Mouse (Mus musculus) CD8-positive naive resting alpha-beta T cell, adult 2 months (primary cell): ENCODE data around the gene Lhpp.
"Not testable (repeated sequence)": the region's sequence is repeated elsewhere in the genome, so short reads cannot be mapped to it uniquely, and the experiment has no call there.

ENCODE experiments used
- DNase-seq, 2 experiments: peaks; one replicate each; pipeline ENCODE4 v3.0.0; 2022; ENCODE audit warnings: low read depth in 2 of 2, low spot score in 2 of 2

Gene Lhpp

DNA sequence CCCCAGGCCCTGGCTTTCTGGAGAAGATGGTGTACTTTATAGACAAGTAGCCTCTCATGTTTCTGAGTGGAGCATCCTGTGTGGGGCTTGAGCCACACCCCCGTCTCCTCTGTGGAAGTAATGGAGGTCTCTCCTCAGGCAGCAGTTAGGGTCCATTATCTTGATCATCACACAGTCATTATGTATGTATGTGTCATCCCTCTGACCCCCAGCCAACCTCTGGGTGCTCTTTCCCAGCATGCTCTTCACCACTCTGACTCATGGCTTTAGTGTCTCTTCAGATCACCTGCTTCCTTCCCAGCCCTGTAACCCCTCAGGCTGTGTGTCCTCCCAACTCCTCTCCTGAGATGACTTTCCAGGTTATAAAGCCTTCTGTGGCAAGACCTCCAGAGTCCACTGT is 31.2 kb downstream of the Lhpp start:
- DNase-seq: no peak

GRCm38 (mm10) chr7:132644605-132645279 is 34.3 kb downstream of the Lhpp start:
- DNase-seq: no peak

DNA sequence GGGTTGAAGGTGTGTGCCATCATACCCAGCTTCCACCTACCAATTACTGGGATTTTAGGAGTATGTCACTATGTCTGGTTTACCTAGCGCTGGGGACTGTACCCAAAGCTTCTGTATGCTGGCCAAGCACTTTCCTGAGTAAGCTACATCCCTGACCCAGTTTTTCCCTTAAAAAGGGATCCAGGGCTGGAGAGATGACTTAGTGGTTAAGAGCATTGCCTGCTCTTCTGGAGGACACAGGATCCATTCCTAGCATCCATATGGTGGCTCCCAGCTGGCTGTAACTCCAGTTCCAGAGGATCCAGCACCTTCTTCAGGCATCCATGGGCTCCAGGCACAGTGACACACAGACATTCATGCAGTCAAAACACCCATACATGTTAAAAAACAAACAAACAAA is 36.1 kb downstream of the Lhpp start:
- DNase-seq: no peak

DNA sequence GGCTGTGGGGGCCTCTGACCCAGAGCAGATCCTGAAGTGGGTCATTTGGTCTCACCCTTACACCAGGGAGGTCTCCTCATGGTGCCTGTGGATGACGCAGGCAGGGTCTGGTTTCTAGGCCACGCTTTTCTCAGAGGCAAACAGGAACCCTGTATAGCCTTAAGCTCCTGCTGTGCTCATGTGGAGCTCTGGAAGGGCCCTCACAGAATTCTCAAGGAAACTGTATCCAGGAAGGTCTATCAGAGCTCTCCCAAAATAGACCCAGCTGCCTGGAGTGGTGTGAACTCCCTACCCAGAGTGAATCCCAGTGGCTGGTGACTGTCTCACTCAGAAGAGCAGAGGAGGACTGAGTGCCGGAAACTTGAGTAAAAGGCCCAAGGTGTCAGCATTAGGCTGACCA is 44.0 kb downstream of the Lhpp start:
- no peak for DNase-seq

- peak; percentile 84 to 85 for DNase-seq
Measured at GRCm38 (mm10) chr7:132656075-132656474, 45.6 kb downstream of the Lhpp start.

GRCm38 (mm10) chr7:132656548-132656947 is 46.1 kb downstream of the Lhpp start:
- peak; percentile 76 to 84 for DNase-seq

DNA sequence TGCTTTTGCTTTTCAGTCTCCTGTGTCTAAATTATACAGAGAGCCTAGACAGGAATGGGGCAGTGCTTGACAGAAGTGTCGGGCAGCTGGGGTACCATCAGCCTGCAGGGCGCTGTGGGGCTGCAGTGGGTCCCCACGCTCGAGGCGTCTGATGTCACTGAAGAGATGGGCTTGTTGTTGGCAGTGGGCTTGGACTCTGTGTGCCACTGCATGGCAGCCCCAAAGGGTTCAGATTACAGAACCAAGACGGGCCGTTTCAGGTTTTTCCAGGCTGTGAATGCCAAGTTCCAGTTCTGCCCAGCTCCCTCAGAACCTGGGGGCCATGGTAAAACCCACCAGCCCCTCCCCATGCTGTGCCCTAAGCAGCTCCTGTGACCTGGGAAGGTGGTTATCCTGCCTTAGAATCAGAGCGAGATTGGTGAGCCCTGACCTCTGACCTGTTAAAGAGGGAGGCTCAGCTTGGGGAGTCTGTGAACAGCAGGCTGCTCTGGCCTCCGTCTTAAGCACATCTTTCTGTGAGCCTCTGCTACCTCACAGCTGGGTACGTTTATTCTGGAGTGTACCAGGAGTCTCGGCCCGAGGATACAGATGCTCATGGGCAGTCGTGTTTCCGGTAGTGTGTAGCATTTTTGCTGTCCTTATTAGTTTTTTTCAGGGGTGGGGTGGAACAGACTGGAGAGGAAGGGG is 47.1 kb downstream of the Lhpp start:
- no peak for DNase-seq

- DNase-seq: no peak
Measured at GRCm38 (mm10) chr7:132658058-132658450, 47.6 kb downstream of the Lhpp start.

- DNase-seq: no peak
Measured at GRCm38 (mm10) chr7:132658688-132659087, 48.2 kb downstream of the Lhpp start.

DNA sequence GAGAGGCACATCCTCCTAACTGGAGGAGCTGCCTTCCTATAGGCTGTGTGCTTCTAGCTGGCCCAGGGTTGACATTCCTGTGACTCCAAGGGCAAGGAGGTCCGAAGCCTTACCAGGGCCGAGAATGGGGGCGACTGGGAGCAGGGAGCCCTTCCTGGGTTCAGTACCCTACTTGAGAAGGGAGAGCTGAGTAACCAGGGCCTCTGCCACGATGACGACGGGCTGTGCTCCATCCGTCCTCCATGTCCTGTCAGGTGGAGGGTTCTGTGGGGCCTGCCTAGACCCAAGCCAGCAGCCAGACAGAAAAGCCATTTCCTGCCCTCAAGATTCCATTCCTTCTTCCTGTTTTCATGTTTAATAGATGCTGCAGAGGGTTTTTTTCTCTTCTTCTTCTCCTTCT is 49.2 kb downstream of the Lhpp start:
- DNase-seq: no peak

DNA sequence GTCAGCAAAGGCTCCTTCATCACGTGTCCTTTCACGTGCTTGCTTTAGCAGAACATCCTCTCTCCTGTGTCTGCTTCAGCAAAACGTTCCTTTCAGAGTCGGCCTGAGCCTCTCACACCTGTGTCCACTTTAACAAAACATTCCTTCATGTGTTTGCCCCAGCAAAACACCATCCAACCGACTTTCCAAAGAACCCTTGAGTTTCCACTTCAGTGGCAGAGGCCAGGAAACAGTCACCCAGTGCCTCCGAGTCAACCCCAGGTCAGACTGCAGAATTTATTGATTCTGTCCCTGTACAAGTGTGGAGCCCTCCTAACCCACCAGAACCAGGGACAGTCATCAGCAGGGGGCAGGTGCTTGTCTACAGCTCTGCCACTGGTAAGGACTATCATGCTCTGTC is 52.4 kb downstream of the Lhpp start:
- not testable (repeated sequence) for DNase-seq

- DNase-seq: no peak
Measured at GRCm38 (mm10) chr7:132664815-132665214, 54.4 kb downstream of the Lhpp start.

GRCm38 (mm10) chr7:132665664-132666382 is 55.4 kb downstream of the Lhpp start:
- DNase-seq: no peak

- DNase-seq: no peak
Measured at GRCm38 (mm10) chr7:132666516-132666915, 56.1 kb downstream of the Lhpp start.

- no peak for DNase-seq
Measured at GRCm38 (mm10) chr7:132668604-132669003, 58.2 kb downstream of the Lhpp start.

DNA sequence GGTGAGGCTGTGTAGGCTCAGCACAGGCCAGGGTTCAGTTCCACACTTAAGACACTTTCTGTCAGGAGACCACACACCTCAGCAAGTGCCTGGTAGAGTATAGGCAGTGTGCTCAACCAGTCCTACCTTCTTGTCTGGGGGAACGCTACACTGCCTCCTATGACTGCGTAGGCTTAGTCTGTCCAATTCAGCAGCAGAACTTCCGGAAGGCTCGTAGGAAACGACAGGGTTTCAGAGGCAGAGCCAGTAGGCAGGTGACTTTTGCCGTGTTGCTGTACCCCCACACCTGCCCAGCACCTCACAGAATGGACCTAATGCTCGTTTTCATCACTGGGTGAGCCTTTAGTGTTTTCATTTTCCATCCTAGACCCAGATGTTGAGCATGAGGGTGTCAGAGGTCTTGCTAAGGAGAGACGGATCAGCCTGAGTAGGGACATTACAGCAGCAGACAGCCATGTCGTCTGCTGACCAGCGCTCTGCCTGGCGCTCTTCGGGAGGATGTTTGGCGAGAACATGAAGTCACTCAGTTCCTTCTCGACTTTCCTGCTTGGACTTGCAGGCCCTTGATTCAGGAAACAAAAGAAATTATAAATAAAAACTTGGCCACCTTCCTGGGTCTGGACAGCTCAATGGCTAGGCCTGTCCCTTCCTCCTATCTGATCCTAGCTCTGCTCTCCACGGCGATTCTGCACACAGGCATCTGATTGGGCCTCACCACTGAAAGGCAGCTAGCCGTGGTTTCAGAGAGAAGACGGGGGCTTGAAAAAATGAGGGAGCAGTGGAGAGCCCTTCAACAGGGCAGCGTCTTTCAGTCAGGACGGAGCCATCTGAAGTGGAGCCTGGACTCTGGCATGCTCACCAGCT is 59.8 kb downstream of the Lhpp start:
- DNase-seq: no peak

GRCm38 (mm10) chr7:132670863-132671165 is 60.4 kb downstream of the Lhpp start:
- DNase-seq: no peak

- DNase-seq: no peak
Measured at GRCm38 (mm10) chr7:132672481-132672959, 62.1 kb downstream of the Lhpp start.

GRCm38 (mm10) chr7:132673931-132674755 is 63.7 kb downstream of the Lhpp start:
- DNase-seq: no peak

GRCm38 (mm10) chr7:132675922-132676321 is 65.5 kb downstream of the Lhpp start:
- DNase-seq: no peak
